Mouse (Mus musculus) limb, embryonic 14.5 days (tissue): ENCODE measurements around the gene Mypn. TPM values are rescaled to one million over a fixed set of nuclear protein-coding genes. Genes with fewer than 3 reads are reported as not detected.

Experiments used
- ATAC-seq: fragments of 200-750 bp; cut with Nextera tagmentation; 2 replicates; pipeline ENCODE4 v1.8.0; 2017; ENCODE audit warnings: low read depth, moderate number of reproducible peaks, moderate TSS enrichment; ENCODE audit not compliant: low FRiP score
- DNase-seq: peaks from one replicate; pipeline ENCODE4 v3.0.0-alpha.2; 2015; ENCODE audit warnings: low spot score
- H3K27ac ChIP-seq: fragments of 300-500 bp; sonication (generic); replicated peaks from 2 replicates; pipeline ENCODE4 v1.5.1; 2014; ENCODE audit warnings: low read depth, mild to moderate bottlenecking, low read length, moderate library complexity, mixed read lengths
- H3K27me3 ChIP-seq: fragments of 300-500 bp; sonication (generic); 2 replicates; pipeline ENCODE4 v1.6.1; 2014; ENCODE audit warnings: low read length, mixed read lengths; ENCODE audit not compliant: control insufficient read depth, insufficient read depth
- H3K36me3 ChIP-seq: fragments of 300-500 bp; sonication (generic); 2 replicates; pipeline ENCODE4 v1.6.1; 2014; ENCODE audit warnings: mild to moderate bottlenecking, low read length, moderate library complexity, mixed read lengths; ENCODE audit not compliant: control insufficient read depth, insufficient read depth
- H3K4me1 ChIP-seq: fragments of 300-500 bp; sonication (generic); 2 replicates; pipeline ENCODE4 v1.6.1; 2014; ENCODE audit warnings: antibody characterized with exemption, low read length, mixed read lengths; ENCODE audit not compliant: control insufficient read depth, insufficient read depth
- H3K4me2 ChIP-seq: fragments of 300-500 bp; sonication (generic); replicated peaks from 2 replicates; pipeline ENCODE4 v1.6.1; 2014; ENCODE audit warnings: low read depth, mild to moderate bottlenecking, low read length, moderate library complexity; ENCODE audit not compliant: severe bottlenecking
- H3K4me3 ChIP-seq: fragments of 300-500 bp; sonication (generic); replicated peaks from 2 replicates; pipeline ENCODE4 v1.5.1; 2014; ENCODE audit warnings: low read length
- H3K9ac ChIP-seq: fragments of 300-500 bp; sonication (generic); 2 replicates; pipeline ENCODE4 v1.6.1; 2014; ENCODE audit warnings: mild to moderate bottlenecking, low read depth, low read length, moderate library complexity; ENCODE audit not compliant: severe bottlenecking
- H3K9me3 ChIP-seq: fragments of 300-500 bp; sonication (generic); 2 replicates; pipeline ENCODE4 v1.6.1; 2016; ENCODE audit warnings: low read length; ENCODE audit not compliant: control insufficient read depth
- POLR2A ChIP-seq: fragments of 200-500 bp; IDR thresholded peaks from 2 replicates; pipeline ENCODE4 v1.8.0; 2012; ENCODE audit warnings: inconsistent platforms, mild to moderate bottlenecking, moderate library complexity, borderline replicate concordance; ENCODE audit not compliant: insufficient read depth, insufficient read length; ENCODE audit errors: extremely low read depth
- WGBS: fragments of 180-500 bp; shearing (Covaris S2); extraction: QIAGEN DNeasy Blood & Tissue Kit; methylation state at CpG from one replicate; pipeline ENCODE4 v1.1.7; 2014; 5-methylcytosine and 5-hydroxymethylcytosine counted together
- polyA plus RNA-seq, 2 experiments: library from polyadenylated mRNA; depleted of rRNA in 1 of 2; stranded (reverse) in 1 of 2; unstranded in 1 of 2; fragments of >200 nt; fragmentation: Nextera tagmentation in 1 of 2; extraction: Ambion mirVana in 1 of 2; gene quantifications; 2 replicates each; pipeline versions ENCODE4 v1.2.1 to v1.2.3; 2012 to 2014

Mypn gene
- polyA plus RNA-seq, 2 experiments: 4.8 to 5.4 TPM

DNA sequence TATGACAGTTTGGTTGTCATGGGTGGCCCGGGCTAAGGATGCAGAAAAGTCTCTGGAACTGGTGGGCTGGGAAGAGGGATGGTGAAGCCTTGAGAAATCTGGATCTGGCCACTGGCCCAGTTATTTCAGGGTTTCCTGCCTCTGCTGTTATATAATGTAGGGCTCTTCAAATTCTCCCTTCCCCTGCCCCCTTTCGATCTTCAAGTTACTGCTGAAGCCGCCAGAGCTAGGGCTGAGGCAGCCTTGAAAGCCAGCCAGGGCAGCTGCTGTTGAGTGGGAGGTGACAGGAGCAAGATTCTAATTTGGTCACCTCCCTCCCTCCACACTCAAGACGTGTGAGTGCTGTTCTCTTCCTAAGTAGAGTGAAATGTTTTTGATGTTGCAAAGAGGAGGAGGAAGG is 46.8 kb downstream of the Mypn start:
- no peak overlapping the region for H3K9ac ChIP-seq
- no peak overlapping the region for H3K4me2 ChIP-seq
- no peak for TF ChIP-seq POLR2A
- no peaks in the 10 kb centered on the region for H3K4me1 ChIP-seq
- no peaks in the 10 kb centered on the region for H3K9me3 ChIP-seq
- H3K27me3 ChIP-seq: no peaks in the 10 kb centered on the region
- 60% methylated on average over 4 of the region's 4 CpGs for WGBS
- DNase-seq: no peak
- H3K36me3 ChIP-seq: no peaks in the 10 kb centered on the region
- no peak overlapping the region for H3K27ac ChIP-seq
- no peak for ATAC-seq
- no peak overlapping the region for H3K4me3 ChIP-seq

DNA sequence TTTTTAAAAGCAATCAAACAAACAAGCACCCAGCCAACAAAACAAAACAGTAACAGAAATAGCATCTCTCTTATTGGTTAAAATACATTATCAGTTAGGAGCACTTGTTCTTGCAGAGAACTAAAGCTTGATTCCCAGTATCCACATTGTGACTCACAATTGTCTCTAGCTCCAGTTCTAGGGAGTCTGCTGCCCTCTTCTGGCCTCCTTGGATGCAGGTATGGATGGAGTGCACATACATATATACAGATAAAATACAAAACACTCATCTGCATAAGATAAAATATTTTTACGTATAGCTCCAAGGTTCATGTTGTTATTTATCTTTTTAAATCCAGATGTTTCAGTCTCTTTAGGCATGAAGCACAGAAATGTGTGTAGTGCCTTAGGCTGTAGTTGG is 47.4 kb downstream of the Mypn start:
- Histone ChIP-seq H3K4me1 (no peaks in the 10 kb centered on the region), H3K36me3 (no peaks in the 10 kb centered on the region), H3K27me3 (no peaks in the 10 kb centered on the region), H3K27ac (no peak overlapping the region), H3K4me2 (no peak overlapping the region), H3K9me3 (no peaks in the 10 kb centered on the region), H3K4me3 (no peak overlapping the region), H3K9ac (no peak overlapping the region)
- WGBS: 91% methylated on average over 1 of the region's 1 CpGs
- no peak for DNase-seq
- no peak for TF ChIP-seq POLR2A
- ATAC-seq: no peak

- no peaks in the 10 kb centered on the region for H3K27me3 ChIP-seq
- ATAC-seq (no peak), DNase-seq (no peak)
- WGBS: 85% methylated on average over 4 of the region's 4 CpGs
- H3K9me3 ChIP-seq: no peaks in the 10 kb centered on the region
- H3K4me3 ChIP-seq: no peak overlapping the region
- H3K4me1 ChIP-seq: no peaks in the 10 kb centered on the region
- H3K27ac ChIP-seq: no peak overlapping the region
- H3K4me2 ChIP-seq: no peak overlapping the region
- no peak for TF ChIP-seq POLR2A
- H3K36me3 ChIP-seq: no peaks in the 10 kb centered on the region
- no peak overlapping the region for H3K9ac ChIP-seq
These were observed 47.9 kb downstream of the Mypn start for GRCm38 (mm10) chr10:63155668-63156350.

DNA sequence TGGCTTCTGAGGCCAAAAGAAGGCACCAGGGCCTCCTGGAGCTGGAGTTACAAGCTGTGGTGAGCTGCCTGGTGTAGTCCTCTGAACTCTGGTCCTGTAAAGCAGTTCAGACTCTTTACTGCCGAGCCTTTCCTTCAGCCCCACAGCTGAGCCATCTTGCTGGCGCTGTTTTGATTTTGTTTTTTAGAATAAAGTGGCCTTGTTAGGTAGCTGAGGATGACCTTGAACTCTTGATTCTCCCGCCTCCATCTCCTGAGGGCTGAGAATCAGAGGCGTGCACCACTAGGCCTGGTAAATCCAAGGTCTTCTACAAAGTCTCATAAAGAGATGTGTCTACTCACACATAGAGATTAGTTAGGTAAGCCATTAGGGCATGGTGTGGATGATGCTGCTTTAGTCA is 49.0 kb downstream of the Mypn start:
- DNase-seq (no peak), ATAC-seq (no peak)
- TF ChIP-seq POLR2A: no peak
- H3K4me2 ChIP-seq: no peak overlapping the region
- H3K4me1 ChIP-seq: no peaks in the 10 kb centered on the region
- H3K9ac ChIP-seq: no peak overlapping the region
- H3K4me3 ChIP-seq: no peak overlapping the region
- H3K9me3 ChIP-seq: no peaks in the 10 kb centered on the region
- H3K27me3 ChIP-seq: no peaks in the 10 kb centered on the region
- H3K27ac ChIP-seq: no peak overlapping the region
- H3K36me3 ChIP-seq: no peaks in the 10 kb centered on the region
- 90% methylated on average over 4 of the region's 4 CpGs for WGBS

DNA sequence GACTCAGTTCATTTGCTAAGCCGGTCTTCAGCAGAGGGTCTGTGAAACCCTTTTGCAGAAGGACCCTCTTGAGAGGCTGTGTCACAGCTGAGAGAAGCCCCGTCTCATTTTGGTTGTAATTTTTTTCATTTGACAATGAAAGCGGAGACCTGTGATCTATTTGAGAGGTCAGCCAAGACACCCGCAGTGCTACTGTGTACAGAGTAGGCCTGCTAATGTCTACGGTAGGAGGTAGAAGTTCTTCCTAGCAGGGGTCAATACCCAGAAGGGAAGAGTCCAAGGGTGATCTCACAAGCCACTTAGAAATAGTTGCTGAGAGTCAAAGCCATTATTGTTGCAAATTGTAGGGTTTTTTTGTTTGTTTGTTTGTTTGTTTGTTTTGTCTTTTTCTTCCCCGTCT is 49.5 kb downstream of the Mypn start:
- TF ChIP-seq POLR2A: no peak
- Histone ChIP-seq H3K4me3 (no peak overlapping the region), H3K9ac (no peak overlapping the region), H3K36me3 (no peaks in the 10 kb centered on the region), H3K4me1 (no peaks in the 10 kb centered on the region), H3K27ac (no peak overlapping the region), H3K4me2 (no peak overlapping the region), H3K9me3 (no peaks in the 10 kb centered on the region), H3K27me3 (no peaks in the 10 kb centered on the region)
- 79% methylated on average over 6 of the region's 6 CpGs for WGBS
- DNase-seq (no peak), ATAC-seq (no peak)
